Comparison of ENCODE assay signal across 8 mouse cellular contexts in the genomic region with DNA sequence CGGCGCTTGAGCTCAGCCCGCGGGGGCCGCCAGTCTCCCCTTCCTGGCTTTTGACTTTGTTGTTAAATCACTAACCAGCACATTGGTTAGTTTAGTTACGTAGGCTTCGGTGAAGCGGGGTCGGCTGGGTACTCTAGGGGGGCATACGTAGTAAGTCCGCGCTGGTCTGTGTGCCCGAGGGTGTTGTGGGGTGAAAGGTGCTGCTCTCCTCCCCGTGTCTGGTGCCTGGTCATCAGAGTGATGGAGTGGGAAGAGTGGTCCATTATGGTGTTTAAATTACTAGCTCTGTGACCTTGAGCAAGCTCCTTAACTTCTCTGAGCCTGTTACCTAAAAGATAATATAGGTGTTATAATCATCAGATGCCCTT. TPM values are rescaled to one million over a fixed set of nuclear protein-coding genes. Genes with fewer than 3 reads are reported as not detected.
DNase-seq lines count a peak whose midpoint lies in the region; ATAC-seq lines count a peak whose summit lies in the region.

No protein-coding gene starts in this region.

- peaks cover 25% of the 10 kb centered on the region for H3K27me3 ChIP-seq in heart, embryonic 14.5 days (ENCODE audit: control insufficient read depth, insufficient read depth, low read length)

- peak overlapping the region; percentile 65 to 71 for H3K4me3 ChIP-seq in heart, embryonic 14.5 days (ENCODE audit: control insufficient read depth in 1 of 2, insufficient read depth in 1 of 2, low read depth in 1 of 2, low read length in 2 of 2)

- no peak overlapping the region for H3K27ac ChIP-seq in heart, embryonic 14.5 days (replicated peaks in 1 of 2; ENCODE audit: control insufficient read depth in 1 of 2, insufficient read depth in 1 of 2, low read depth in 2 of 2, low read length in 2 of 2)

- peaks cover 11 to 14% of the 10 kb centered on the region in 2 experiments for H3K4me1 ChIP-seq in heart, embryonic 14.5 days (ENCODE audit: control insufficient read depth in 2 of 2, insufficient read depth in 2 of 2, low read length in 2 of 2)

- peak overlapping the region; percentile 73 for H3K9ac ChIP-seq in heart, embryonic 14.5 days (ENCODE audit: low read length)

- ATAC-seq in heart, embryonic 14.5 days (ENCODE audit: insufficient number of reproducible peaks, insufficient read depth, low FRiP score, low read depth) = no peak
- ATAC-seq in hematopoietic stem cell, adult 5-6 weeks (replicated peaks in 1 of 2; ENCODE audit: insufficient read depth in 1 of 2, low FRiP score in 2 of 2, low TSS enrichment in 1 of 2, low read depth in 1 of 2, poor library complexity in 2 of 2, severe bottlenecking in 2 of 2) = peak; percentile 17 to 44; a peak in 2 of 4 replicates
- peak; percentile 36 for ATAC-seq in megakaryocyte progenitor cell, adult 5-6 weeks (replicated peaks; ENCODE audit: poor library complexity)

- no peaks in the 10 kb centered on the region for H3K9me3 ChIP-seq in heart, embryonic 14.5 days (ENCODE audit: control insufficient read depth, low read length)

- peak overlapping the region; percentile 100 for H3K4me2 ChIP-seq in heart, embryonic 14.5 days (ENCODE audit: low read length)

- DNase-seq in heart, adult 9 months (ENCODE audit: low spot score in 2 of 2) = no peak
- peak; percentile 34 for DNase-seq in ZHBTc4 (ENCODE audit: low read depth, low spot score)
- no peak for DNase-seq in thymus, postnatal 10 days (ENCODE audit: low spot score in 2 of 2)
- DNase-seq in gastrocnemius, adult 18-20 months (ENCODE audit: low spot score) = no peak
- no peak for DNase-seq in layer of hippocampus, adult 9-10 months (ENCODE audit: low spot score)

- H3K36me3 ChIP-seq in heart, embryonic 14.5 days (ENCODE audit: control insufficient read depth, insufficient read depth, low read length) = no peaks in the 10 kb centered on the region

- under 1% methylated on average over 14 of the region's 14 CpGs for WGBS in heart, embryonic 14.5 days

RNA-seq across cellular contexts. Expression of a gene that starts 0.5 kb away (rescaled TPM):
- 2.3 TPM in 2 replicates for polyA plus RNA-seq in heart, embryonic 14.5 days (2014; fragmentation: Nextera tagmentation; extraction: Ambion mirVana)
- 1.2 and 3.9 TPM in 2 replicates for total RNA-seq in hematopoietic stem cell, adult 5-6 weeks (2017)
- total RNA-seq in megakaryocyte progenitor cell, adult 5-6 weeks (2015) = 0.27 TPM in 1 of 2 replicates, not detected in the other
- 0.12 TPM in 1 of 2 replicates, not detected in the other for total RNA-seq in megakaryocyte progenitor cell, adult 5-6 weeks (2017)
- not detected for total RNA-seq in gastrocnemius, adult 18-20 months (2021)
